In the genomic region with DNA sequence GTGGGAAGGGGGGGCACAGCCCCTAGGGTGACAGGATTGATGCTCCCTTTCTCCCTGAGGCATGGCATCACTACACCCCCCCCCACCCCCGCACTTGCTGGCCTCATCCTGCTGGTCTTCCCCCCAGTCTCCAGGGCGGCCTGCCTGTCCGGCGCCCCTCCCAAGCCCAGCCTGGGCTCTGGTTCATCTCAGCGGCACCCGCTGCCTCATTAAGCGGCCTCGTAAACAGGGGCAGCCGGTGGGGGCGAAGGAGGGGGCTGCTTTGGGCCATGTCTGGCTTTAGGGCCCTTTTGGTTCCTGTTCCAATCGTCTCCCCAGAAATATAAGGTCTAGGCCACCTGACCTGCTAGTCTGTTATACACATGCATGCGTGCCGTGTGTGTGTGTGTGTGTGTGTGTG, we compare ENCODE assay signal across 20 mouse cellular contexts. TPM values are rescaled to one million over a fixed set of nuclear protein-coding genes. Genes with fewer than 3 reads are reported as not detected.
DNase-seq lines count a peak whose midpoint lies in the region; ATAC-seq lines count a peak whose summit lies in the region.
"Had no signal": no experiment of that assay in that cellular context is flagged by ENCODE, and none has a peak within 500 bp of the region (broad histone marks: within the 10 kb centered on the region; RNA-seq: fewer than 3 reads in every experiment).

No protein-coding gene starts in this region.

- H3K9ac ChIP-seq in hindbrain, embryonic 11.5 days (ENCODE audit: low read depth, low read length): no peak overlapping the region
- H3K9ac ChIP-seq in hindbrain, embryonic 16.5 days (ENCODE audit: low read depth, low read length): no peak overlapping the region
- H3K9ac ChIP-seq in midbrain, embryonic 12.5 days (replicated peaks): peak overlapping the region; percentile 46
- no peak overlapping the region for H3K9ac ChIP-seq in midbrain, embryonic 16.5 days (ENCODE audit: low read depth, low read length)
- H3K9ac ChIP-seq in hindbrain, embryonic 13.5 days: peak overlapping the region; percentile 56; the same call in 1 of the 2 replicates
- no peak overlapping the region for H3K9ac ChIP-seq in midbrain, embryonic 13.5 days (replicated peaks)
- H3K9ac ChIP-seq: forebrain, postnatal 0 days; limb, embryonic 15.5 days; stomach, embryonic 15.5 days had no signal

- WGBS in hindbrain, embryonic 11.5 days: 63% methylated on average over 9 of the region's 13 CpGs
- WGBS in hindbrain, embryonic 16.5 days: 55% methylated on average over 12 of the region's 13 CpGs
- WGBS in midbrain, embryonic 12.5 days: 60% methylated on average over 12 of the region's 13 CpGs
- 50% methylated on average over 13 of the region's 13 CpGs for WGBS in midbrain, embryonic 16.5 days
- 48% methylated on average over 13 of the region's 13 CpGs for WGBS in hindbrain, embryonic 13.5 days
- 61% methylated on average over 13 of the region's 13 CpGs for WGBS in midbrain, embryonic 13.5 days

- no peak overlapping the region for H3K4me2 ChIP-seq in hindbrain, embryonic 11.5 days (replicated peaks; ENCODE audit: low read depth, low read length)
- no peak overlapping the region for H3K4me2 ChIP-seq in hindbrain, embryonic 16.5 days (ENCODE audit: low read length)
- H3K4me2 ChIP-seq in midbrain, embryonic 12.5 days (replicated peaks): no peak overlapping the region
- no peak overlapping the region for H3K4me2 ChIP-seq in midbrain, embryonic 16.5 days (ENCODE audit: low read length)
- H3K4me2 ChIP-seq in hindbrain, embryonic 13.5 days: no peak overlapping the region
- H3K4me2 ChIP-seq in midbrain, embryonic 13.5 days (replicated peaks): no peak overlapping the region
- H3K4me2 ChIP-seq: limb, embryonic 15.5 days; stomach, embryonic 15.5 days had no signal

- H3K27me3 ChIP-seq in hindbrain, embryonic 11.5 days (ENCODE audit: control insufficient read depth, insufficient read depth, low read length): no peaks in the 10 kb centered on the region
- H3K27me3 ChIP-seq in hindbrain, embryonic 16.5 days (replicated peaks; ENCODE audit: control insufficient read depth, insufficient read depth, low read length): no peaks in the 10 kb centered on the region
- H3K27me3 ChIP-seq in midbrain, embryonic 12.5 days: 0 out of 2 replicates have a peak, but pooled peaks cover 8% of the 10 kb centered on the region
- H3K27me3 ChIP-seq in midbrain, embryonic 16.5 days (ENCODE audit: control insufficient read depth, insufficient read depth, low read depth, low read length): no peaks in the 10 kb centered on the region
- no peaks in the 10 kb centered on the region for H3K27me3 ChIP-seq in hindbrain, embryonic 13.5 days
- H3K27me3 ChIP-seq in midbrain, embryonic 13.5 days: no peaks in the 10 kb centered on the region
- H3K27me3 ChIP-seq: Patski; stomach, embryonic 15.5 days had no signal

- H3K4me1 ChIP-seq in hindbrain, embryonic 11.5 days (replicated peaks; ENCODE audit: control insufficient read depth, insufficient read depth, low read length): peaks cover 50% of the 10 kb centered on the region
- H3K4me1 ChIP-seq in hindbrain, embryonic 16.5 days (ENCODE audit: control insufficient read depth, insufficient read depth, low read depth, low read length): peaks cover 16% of the 10 kb centered on the region
- H3K4me1 ChIP-seq in midbrain, embryonic 12.5 days: peaks cover 62% of the 10 kb centered on the region
- peaks cover 4% of the 10 kb centered on the region; the same call in 1 of the 2 replicates for H3K4me1 ChIP-seq in midbrain, embryonic 16.5 days (ENCODE audit: control insufficient read depth, insufficient read depth, low read length)
- H3K4me1 ChIP-seq in hindbrain, embryonic 13.5 days (replicated peaks): peaks cover 68% of the 10 kb centered on the region
- H3K4me1 ChIP-seq in midbrain, embryonic 13.5 days (replicated peaks): peaks cover 63% of the 10 kb centered on the region

- H3K27ac ChIP-seq in hindbrain, embryonic 11.5 days (ENCODE audit: low read depth, low read length): 0 out of 2 replicates have a peak overlapping the region, but pooled peaks have one; percentile 70
- no peak overlapping the region for H3K27ac ChIP-seq in hindbrain, embryonic 16.5 days (ENCODE audit: low read depth, low read length)
- H3K27ac ChIP-seq in midbrain, embryonic 12.5 days (replicated peaks): peak overlapping the region; percentile 42; the same call in 1 of the 2 replicates
- H3K27ac ChIP-seq in midbrain, embryonic 16.5 days (ENCODE audit: low read length): no peak overlapping the region
- no peak overlapping the region for H3K27ac ChIP-seq in hindbrain, embryonic 13.5 days
- peak overlapping the region; percentile 8; the same call in 1 of the 2 replicates for H3K27ac ChIP-seq in midbrain, embryonic 13.5 days
- H3K27ac ChIP-seq: left cerebral cortex, adult 2 months; limb, embryonic 15.5 days; stomach, embryonic 15.5 days had no signal

- ATAC-seq in hindbrain, embryonic 11.5 days (ENCODE audit: low FRiP score): no peak
- ATAC-seq in hindbrain, embryonic 16.5 days: no peak
- ATAC-seq in midbrain, embryonic 12.5 days (ENCODE audit: low FRiP score, low read depth): no peak
- no peak for ATAC-seq in midbrain, embryonic 16.5 days
- ATAC-seq in hindbrain, embryonic 13.5 days (ENCODE audit: low FRiP score): no peak
- no peak for ATAC-seq in midbrain, embryonic 13.5 days
- ATAC-seq: activated CD4-positive, CD25-positive, alpha-beta regulatory T cell, adult 4 months; forebrain, postnatal 0 days; Patski had no signal

- DNase-seq in hindbrain, embryonic 11.5 days (ENCODE audit: low spot score): no peak
- DNase-seq in gastrocnemius, postnatal 4 days (ENCODE audit: low spot score in 2 of 2): no peak
- DNase-seq: adrenal gland, postnatal 14 days; cerebellum, adult 8-10 months; forebrain, postnatal 0 days; kidney, adult 8-10 months; lung, postnatal 10 days; right cerebral cortex, postnatal 14 days; thymus, adult 2 months had no signal

- no peak overlapping the region for H3K4me3 ChIP-seq in hindbrain, embryonic 11.5 days (ENCODE audit: low read depth, low read length)
- no peak overlapping the region for H3K4me3 ChIP-seq in hindbrain, embryonic 16.5 days (ENCODE audit: low read length)
- H3K4me3 ChIP-seq in midbrain, embryonic 12.5 days: no peak overlapping the region
- H3K4me3 ChIP-seq in midbrain, embryonic 16.5 days (ENCODE audit: low read depth, low read length): no peak overlapping the region
- H3K4me3 ChIP-seq in hindbrain, embryonic 13.5 days: no peak overlapping the region
- no peak overlapping the region for H3K4me3 ChIP-seq in midbrain, embryonic 13.5 days (replicated peaks)
- H3K4me3 ChIP-seq: left cerebral cortex, adult 2 months; limb, embryonic 15.5 days; megakaryocyte, embryonic 14.5 days; stomach, embryonic 15.5 days had no signal

- peaks cover 10% of the 10 kb centered on the region; the same call in 1 of the 2 replicates for H3K36me3 ChIP-seq in hindbrain, embryonic 11.5 days (ENCODE audit: control insufficient read depth, insufficient read depth, low read length)
- no peaks in the 10 kb centered on the region for H3K36me3 ChIP-seq in hindbrain, embryonic 16.5 days (ENCODE audit: control insufficient read depth, insufficient read depth, low read length)
- peaks cover 74% of the 10 kb centered on the region for H3K36me3 ChIP-seq in midbrain, embryonic 12.5 days
- H3K36me3 ChIP-seq in midbrain, embryonic 16.5 days (ENCODE audit: control insufficient read depth, insufficient read depth, low read length): peaks cover 3% of the 10 kb centered on the region; the same call in 1 of the 2 replicates
- H3K36me3 ChIP-seq in hindbrain, embryonic 13.5 days: peaks cover 23% of the 10 kb centered on the region
- H3K36me3 ChIP-seq in midbrain, embryonic 13.5 days: peaks cover 48% of the 10 kb centered on the region
- H3K36me3 ChIP-seq: limb, embryonic 15.5 days; stomach, embryonic 15.5 days had no signal

- no peaks in the 10 kb centered on the region for H3K9me3 ChIP-seq in hindbrain, embryonic 11.5 days (ENCODE audit: control insufficient read depth, low read length)
- H3K9me3 ChIP-seq in hindbrain, embryonic 16.5 days (ENCODE audit: control insufficient read depth, low read length): no peaks in the 10 kb centered on the region
- H3K9me3 ChIP-seq in midbrain, embryonic 12.5 days: no peaks in the 10 kb centered on the region
- H3K9me3 ChIP-seq in midbrain, embryonic 16.5 days (replicated peaks; ENCODE audit: control insufficient read depth, low read length, poor library complexity, severe bottlenecking): no peaks in the 10 kb centered on the region
- H3K9me3 ChIP-seq in hindbrain, embryonic 13.5 days: no peaks in the 10 kb centered on the region
- H3K9me3 ChIP-seq in midbrain, embryonic 13.5 days: no peaks in the 10 kb centered on the region
- H3K9me3 ChIP-seq: limb, embryonic 15.5 days; megakaryocyte, embryonic 14.5 days; stomach, embryonic 15.5 days had no signal

RNA-seq across cellular contexts. Expression of a gene that starts 19.4 kb away (rescaled TPM):
- polyA plus RNA-seq in hindbrain, embryonic 11.5 days (2014; fragmentation: Nextera tagmentation; extraction: Ambion mirVana): 42.4 and 42.7 TPM in 2 replicates
- 115 and 117 TPM in 2 replicates for polyA plus RNA-seq in hindbrain, embryonic 16.5 days (2015; fragmentation: Nextera tagmentation; extraction: Ambion mirVana)
- 59.3 and 65.4 TPM in 2 replicates for polyA plus RNA-seq in midbrain, embryonic 12.5 days (2016; fragmentation: Nextera tagmentation; extraction: Ambion mirVana)
- 103 and 120 TPM in 2 replicates for polyA plus RNA-seq in midbrain, embryonic 16.5 days (2015; fragmentation: Nextera tagmentation; extraction: Ambion mirVana)
- 92.0 and 95.2 TPM in 2 replicates for polyA plus RNA-seq in hindbrain, embryonic 13.5 days (2015; fragmentation: Nextera tagmentation; extraction: Ambion mirVana)
- 81.6 and 92.1 TPM in 2 replicates for polyA plus RNA-seq in midbrain, embryonic 13.5 days (2015; fragmentation: Nextera tagmentation; extraction: Ambion mirVana)
- total RNA-seq in gastrocnemius, postnatal 4 days (2021): 10 to 100 TPM; 29.0 to 37.6 TPM
- polyA plus RNA-seq: activated CD4-positive, CD25-positive, alpha-beta regulatory T cell, adult 4 months had no signal

RNA-seq across cellular contexts. Expression of a gene that starts 37.3 kb away (rescaled TPM):
- polyA plus RNA-seq in hindbrain, embryonic 11.5 days (2014; fragmentation: Nextera tagmentation; extraction: Ambion mirVana): 27.8 and 29.5 TPM in 2 replicates
- 22.5 and 29.5 TPM in 2 replicates for polyA plus RNA-seq in hindbrain, embryonic 16.5 days (2015; fragmentation: Nextera tagmentation; extraction: Ambion mirVana)
- polyA plus RNA-seq in midbrain, embryonic 12.5 days (2016; fragmentation: Nextera tagmentation; extraction: Ambion mirVana): 35.0 and 43.5 TPM in 2 replicates
- polyA plus RNA-seq in midbrain, embryonic 16.5 days (2015; fragmentation: Nextera tagmentation; extraction: Ambion mirVana): 28.1 and 28.3 TPM in 2 replicates
- polyA plus RNA-seq in hindbrain, embryonic 13.5 days (2015; fragmentation: Nextera tagmentation; extraction: Ambion mirVana): 24.4 and 27.8 TPM in 2 replicates
- 27.6 and 32.7 TPM in 2 replicates for polyA plus RNA-seq in midbrain, embryonic 13.5 days (2015; fragmentation: Nextera tagmentation; extraction: Ambion mirVana)
- 10 to 100 TPM; 40.8 to 41.9 TPM for total RNA-seq in gastrocnemius, postnatal 4 days (2021)
- polyA plus RNA-seq: activated CD4-positive, CD25-positive, alpha-beta regulatory T cell, adult 4 months had no signal

RNA-seq across cellular contexts. Expression of a gene that starts 40.2 kb away (rescaled TPM):
- 83.7 TPM in 2 replicates for polyA plus RNA-seq in hindbrain, embryonic 11.5 days (2014; fragmentation: Nextera tagmentation; extraction: Ambion mirVana)
- 46.4 and 46.6 TPM in 2 replicates for polyA plus RNA-seq in hindbrain, embryonic 16.5 days (2015; fragmentation: Nextera tagmentation; extraction: Ambion mirVana)
- polyA plus RNA-seq in midbrain, embryonic 12.5 days (2016; fragmentation: Nextera tagmentation; extraction: Ambion mirVana): 63.1 and 76.5 TPM in 2 replicates
- polyA plus RNA-seq in midbrain, embryonic 16.5 days (2015; fragmentation: Nextera tagmentation; extraction: Ambion mirVana): 31.5 and 36.3 TPM in 2 replicates
- 47.6 and 48.5 TPM in 2 replicates for polyA plus RNA-seq in hindbrain, embryonic 13.5 days (2015; fragmentation: Nextera tagmentation; extraction: Ambion mirVana)
- 34.0 and 34.9 TPM in 2 replicates for polyA plus RNA-seq in midbrain, embryonic 13.5 days (2015; fragmentation: Nextera tagmentation; extraction: Ambion mirVana)
- total RNA-seq in gastrocnemius, postnatal 4 days (2021): 100 to 1,000 TPM in 1 of 2 experiments, 10 to 100 TPM in 1; 85.8 to 111 TPM

RNA-seq across cellular contexts. Expression of a gene that starts 53.8 kb away (rescaled TPM):
- polyA plus RNA-seq in hindbrain, embryonic 11.5 days (2014; fragmentation: Nextera tagmentation; extraction: Ambion mirVana): 80.0 and 84.1 TPM in 2 replicates
- polyA plus RNA-seq in hindbrain, embryonic 16.5 days (2015; fragmentation: Nextera tagmentation; extraction: Ambion mirVana): 63.6 and 65.2 TPM in 2 replicates
- 68.7 and 69.3 TPM in 2 replicates for polyA plus RNA-seq in midbrain, embryonic 12.5 days (2016; fragmentation: Nextera tagmentation; extraction: Ambion mirVana)
- 52.3 and 52.4 TPM in 2 replicates for polyA plus RNA-seq in midbrain, embryonic 16.5 days (2015; fragmentation: Nextera tagmentation; extraction: Ambion mirVana)
- polyA plus RNA-seq in hindbrain, embryonic 13.5 days (2015; fragmentation: Nextera tagmentation; extraction: Ambion mirVana): 63.0 and 66.8 TPM in 2 replicates
- polyA plus RNA-seq in midbrain, embryonic 13.5 days (2015; fragmentation: Nextera tagmentation; extraction: Ambion mirVana): 63.9 and 67.4 TPM in 2 replicates
- 10 to 100 TPM; 36.8 to 40.5 TPM for total RNA-seq in gastrocnemius, postnatal 4 days (2021)

Comparison
In these comparisons a context has a peak if more than half of its experiments do, and no peak if none do; other contexts are left out.
1. H3K27ac ChIP-seq: peak in hindbrain, embryonic 11.5 days (single experiment), midbrain, embryonic 12.5 days (single experiment) and midbrain, embryonic 13.5 days (single experiment); none in hindbrain, embryonic 16.5 days (single experiment), midbrain, embryonic 16.5 days (single experiment) and hindbrain, embryonic 13.5 days (single experiment).
2. H3K9ac ChIP-seq: peak in midbrain, embryonic 12.5 days (single experiment) and hindbrain, embryonic 13.5 days (single experiment); none in hindbrain, embryonic 11.5 days (single experiment), hindbrain, embryonic 16.5 days (single experiment), midbrain, embryonic 16.5 days (single experiment) and midbrain, embryonic 13.5 days (single experiment).